Mouse (Mus musculus) ovary, adult 18-20 months (tissue): Measurements from ENCODE around the gene Nfix.

ENCODE experiments used
- DNase-seq: peaks from one replicate; pipeline ENCODE4 v3.0.0; 2022; ENCODE audit warnings: low spot score, mixed read lengths

The Nfix gene

GRCm38 (mm10) chr8:84799999-84800831, at the start of gene Nfix:
Gene Nfix, minus strand, starts transcription at chr8:84800344.
- DNase-seq: peak; percentile 52

GRCm38 (mm10) chr8:84847684-84848435, 47.7 kb upstream of the Nfix start:
- DNase-seq: no peak

DNA sequence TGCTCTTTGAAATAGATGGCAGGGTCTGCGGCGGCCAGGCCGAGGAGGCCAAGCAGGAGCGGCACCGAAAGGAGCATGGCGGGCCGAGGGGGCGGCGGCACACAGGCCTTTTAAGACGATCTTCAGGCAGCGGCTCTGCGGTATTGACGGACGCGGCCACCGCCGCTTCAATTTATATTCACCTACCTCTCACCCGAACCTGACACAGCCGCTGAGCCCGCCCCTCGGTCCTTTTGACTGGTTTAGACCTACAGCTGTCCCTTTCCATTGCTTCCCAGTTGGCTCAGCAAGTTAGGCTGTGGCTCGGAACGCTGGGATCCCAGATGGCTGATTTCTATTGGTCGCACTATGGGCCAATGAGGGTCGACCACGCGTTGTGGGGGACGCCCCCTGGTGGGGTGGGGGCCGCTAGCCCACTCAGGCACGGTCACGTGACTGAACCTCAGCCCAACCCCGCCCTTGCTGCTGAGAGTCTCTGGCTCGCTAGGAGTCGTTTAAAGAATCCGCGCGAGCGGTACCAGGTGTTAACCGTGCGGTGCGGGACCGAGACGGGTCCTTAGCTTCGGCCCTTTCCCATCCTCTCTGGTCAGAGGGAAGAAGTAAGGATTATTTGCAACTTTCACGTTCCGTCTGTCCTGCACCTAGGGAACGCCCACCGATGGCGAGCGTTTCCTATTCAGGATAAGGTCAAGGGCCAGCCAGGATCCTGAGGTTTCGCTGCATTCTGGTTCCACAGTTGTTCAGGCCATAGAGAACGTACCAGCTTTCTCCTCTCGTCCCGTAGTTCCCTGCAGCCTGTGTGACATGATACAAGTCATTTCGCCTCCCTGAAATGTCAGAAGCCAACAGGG, 46.8 kb upstream of the Nfix start, which contains the start of gene Calr:
Gene Calr (minus strand): TSS at position 213 of the 851 bp plus-strand sequence.
- peak; percentile 100 for DNase-seq

DNA sequence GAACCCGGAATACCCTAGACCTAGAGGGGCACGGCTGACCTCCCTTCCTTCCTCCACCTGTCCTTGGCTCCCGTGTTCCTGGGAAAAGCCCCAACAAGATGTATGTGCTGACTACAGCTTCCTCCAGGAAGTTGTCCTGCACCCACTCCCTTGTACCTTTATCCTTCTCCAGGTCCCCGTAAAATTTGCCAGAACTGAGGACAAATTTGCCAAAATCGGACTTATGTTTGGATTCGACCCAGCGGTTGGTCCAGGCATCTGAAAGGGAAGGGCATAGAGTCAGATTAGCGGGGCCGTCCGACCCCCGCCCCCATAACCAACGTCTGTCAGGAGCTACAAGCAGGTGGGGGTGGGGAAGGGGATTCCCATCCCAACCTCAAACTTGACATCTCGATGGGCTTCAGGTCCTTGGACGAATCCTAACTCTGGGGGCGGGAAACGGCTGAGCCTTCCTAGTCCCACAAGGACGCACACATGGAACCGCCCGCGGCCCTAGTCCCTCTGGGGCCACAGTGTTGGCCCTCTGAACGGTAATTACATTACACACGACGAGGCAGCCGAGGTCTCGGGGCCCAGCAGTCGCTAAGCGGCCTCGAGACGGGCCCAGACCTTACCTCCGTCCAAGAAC, 46.1 kb upstream of the Nfix start:
- no peak for DNase-seq

GRCm38 (mm10) chr8:84845355-84846093, 45.4 kb upstream of the Nfix start:
- DNase-seq: no peak

GRCm38 (mm10) chr8:84844397-84845070, 44.4 kb upstream of the Nfix start:
- DNase-seq: no peak

- DNase-seq: no peak
Measured at GRCm38 (mm10) chr8:84841514-84841913, 41.4 kb upstream of the Nfix start.

GRCm38 (mm10) chr8:84840248-84840999, 40.3 kb upstream of the Nfix start, which contains the start of gene Rad23a:
Gene Rad23a, minus strand, starts transcription at chr8:84840665.
- peak; percentile 83 for DNase-seq

- DNase-seq: no peak
Measured at GRCm38 (mm10) chr8:84839875-84840247, 39.7 kb upstream of the Nfix start.

- no peak for DNase-seq
Measured at GRCm38 (mm10) chr8:84839411-84839810, 39.3 kb upstream of the Nfix start.

DNA sequence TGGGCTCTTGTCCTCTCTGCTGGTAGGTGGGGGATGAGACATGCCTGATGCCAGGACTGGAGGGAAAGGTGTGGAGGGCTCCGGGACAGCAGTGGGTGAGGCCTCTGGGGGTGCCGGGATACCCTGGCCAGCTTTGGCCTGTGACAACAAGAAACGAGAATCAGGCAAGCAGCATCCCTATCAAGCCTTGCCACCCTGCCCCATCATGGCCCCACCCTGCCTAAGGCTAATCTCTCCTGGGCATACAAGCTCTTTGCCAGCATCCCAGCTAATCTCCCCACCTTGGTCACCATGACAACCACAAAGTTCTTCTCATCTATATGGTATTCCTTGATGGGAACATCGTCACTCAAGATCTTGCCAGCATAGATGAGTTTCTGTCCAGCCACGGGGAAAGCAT, 38.4 kb upstream of the Nfix start:
- DNase-seq: no peak

DNA sequence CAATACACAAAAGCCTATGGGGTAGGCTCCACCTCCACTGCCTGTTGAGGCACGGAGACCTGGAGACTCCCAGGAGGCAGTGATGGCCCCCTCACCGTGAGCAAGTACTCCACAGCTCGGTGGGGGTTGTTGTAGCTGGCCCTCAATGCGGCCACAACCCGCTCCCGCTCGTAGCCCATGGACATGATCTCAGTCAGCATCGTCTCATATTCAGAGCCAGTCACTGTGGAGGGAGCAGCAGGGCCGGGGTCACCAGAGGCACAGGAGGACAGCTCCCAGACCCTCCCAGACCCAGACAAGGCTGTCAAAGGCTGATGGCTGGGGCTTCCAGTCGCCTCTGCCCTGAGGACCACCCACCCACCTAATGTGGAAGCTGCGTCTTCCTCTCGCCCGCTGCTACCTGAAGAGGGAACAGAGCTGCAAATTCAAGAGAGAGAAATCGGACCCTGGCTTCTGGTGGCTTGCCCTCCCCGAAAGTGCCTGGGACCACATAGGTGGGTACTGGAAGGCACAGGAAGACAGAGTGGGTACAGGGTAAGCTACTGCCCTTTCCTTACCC, 37.8 kb upstream of the Nfix start:
- DNase-seq: no peak

DNA sequence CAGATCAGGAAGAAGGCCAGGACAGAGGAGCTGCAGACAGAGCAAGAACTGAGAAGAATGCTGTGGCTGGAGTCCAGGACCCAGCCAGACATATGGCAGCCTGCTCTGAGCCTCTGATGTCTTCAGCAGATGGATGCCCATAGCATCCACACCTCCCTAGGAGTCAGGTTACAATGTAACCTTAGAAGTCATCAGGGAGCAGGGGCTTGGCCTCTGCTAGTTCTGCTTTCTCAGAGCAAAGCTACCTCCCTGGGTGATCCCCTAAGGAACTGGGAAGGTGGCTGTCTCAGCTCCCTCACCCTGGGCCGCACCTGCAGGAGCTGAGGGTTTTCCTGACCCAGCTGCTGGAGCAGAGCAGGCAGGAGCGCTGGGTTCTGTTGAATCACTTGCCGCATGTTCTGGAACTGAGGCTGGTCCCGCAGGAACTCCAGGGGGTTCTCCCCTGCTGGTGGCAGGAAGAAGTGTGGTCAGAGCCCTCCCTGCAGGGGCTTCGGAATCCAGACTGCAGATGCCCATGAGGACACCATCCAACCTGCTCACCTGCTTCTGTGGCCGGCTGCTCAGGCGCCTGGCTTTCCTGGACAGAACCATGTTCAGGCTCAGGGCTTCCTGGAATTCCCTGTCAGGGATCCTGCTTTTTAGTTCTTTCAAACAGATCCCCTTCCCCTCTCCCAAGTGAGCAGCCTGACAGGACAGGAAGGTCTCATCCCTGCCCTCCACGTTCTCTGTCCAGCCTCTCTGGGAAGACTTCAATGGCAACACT, 37.2 kb upstream of the Nfix start:
- no peak for DNase-seq

DNA sequence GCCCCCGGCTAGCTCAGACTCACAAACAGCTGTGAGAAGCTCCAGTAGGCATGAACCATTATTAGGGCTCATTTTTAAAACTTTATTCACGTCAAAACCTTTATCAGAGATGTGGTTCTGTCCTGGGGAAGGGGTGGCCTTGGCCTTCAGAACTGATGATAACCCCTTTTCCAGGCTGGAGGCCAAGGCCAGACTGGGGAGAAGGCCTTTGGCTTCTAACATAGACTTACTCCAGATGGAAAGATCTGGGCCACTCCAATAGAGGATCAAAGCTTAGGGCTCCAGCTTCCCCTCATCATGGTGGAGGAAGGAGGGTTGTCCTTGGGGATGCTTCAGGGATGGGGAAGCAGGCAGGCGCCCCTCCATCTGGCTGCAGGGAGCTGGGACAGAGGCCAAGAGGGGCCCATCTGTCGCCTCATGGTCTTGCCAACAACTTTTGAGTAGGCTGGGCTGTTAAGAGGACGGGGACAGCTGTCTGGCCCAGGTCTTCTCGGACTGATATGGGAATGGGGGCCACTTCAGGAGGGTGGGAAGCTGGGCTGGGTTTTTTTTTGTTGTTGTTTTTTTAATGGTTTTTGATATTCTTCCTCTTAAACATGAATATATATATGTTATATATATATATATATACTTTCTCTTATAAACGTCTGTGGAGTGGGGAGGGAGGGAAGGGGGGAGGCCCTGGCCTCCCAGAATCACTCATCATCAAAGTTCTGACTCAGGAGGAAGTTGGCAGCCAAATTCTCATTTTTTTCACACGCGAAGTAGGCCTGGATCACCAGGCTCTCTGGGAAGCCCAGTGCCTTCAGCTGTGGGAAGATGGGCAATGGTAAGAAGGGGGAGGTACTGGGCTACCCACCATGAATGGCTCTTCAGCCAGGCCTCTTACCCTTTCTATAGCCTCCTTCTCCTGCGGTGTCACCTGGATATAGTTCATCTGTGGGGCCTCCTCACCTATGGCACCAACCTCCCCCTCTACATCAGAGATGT, 35.0 kb upstream of the Nfix start:
- peak; percentile 64 for DNase-seq

DNA sequence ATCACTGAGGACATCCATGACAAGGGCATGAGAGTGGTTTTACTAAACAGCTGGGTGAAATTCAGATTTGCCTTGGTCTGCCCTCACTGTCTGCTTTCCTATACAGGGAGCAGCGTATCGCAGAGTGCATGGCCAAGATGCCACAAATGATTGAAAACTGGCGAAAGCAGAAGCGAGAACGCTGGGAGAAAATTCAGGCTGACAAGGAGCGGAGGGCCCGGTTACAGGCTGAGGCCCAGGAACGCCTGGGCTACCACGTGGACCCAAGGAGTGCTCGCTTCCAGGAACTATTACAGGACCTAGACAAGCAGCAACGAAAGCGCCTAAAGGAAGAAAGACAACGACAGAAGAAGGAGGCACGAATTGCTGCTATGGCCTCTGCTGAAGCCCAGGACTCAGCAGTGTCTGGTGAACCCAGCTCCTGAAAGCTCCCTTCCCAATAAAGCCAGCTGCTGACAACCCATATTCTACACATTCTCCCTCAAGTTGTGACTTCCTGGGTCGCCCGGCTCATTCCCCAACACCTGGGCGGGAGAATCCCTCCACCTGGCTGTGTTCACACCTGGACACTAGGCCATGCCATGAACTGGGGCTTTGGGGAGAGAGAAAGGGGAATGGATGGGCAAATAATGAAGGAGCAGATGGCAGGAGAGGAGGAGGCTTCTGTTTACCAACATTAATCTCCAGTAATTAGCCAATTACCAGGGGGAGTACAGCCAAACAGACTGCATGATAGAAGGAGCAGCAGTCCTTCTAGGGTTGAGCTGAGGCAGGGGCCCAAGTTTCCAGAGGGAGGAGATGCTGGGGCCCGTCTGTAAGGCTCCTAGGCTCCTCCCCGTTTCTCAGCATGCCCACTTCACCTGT, 34.1 kb upstream of the Nfix start:
- DNase-seq: no peak
